Mouse (Mus musculus) embryo, embryonic 10 days (tissue): Measurements from ENCODE around the gene Fam241b.

ENCODE experiments used
- DNase-seq: peaks from one replicate; pipeline ENCODE4 v3.0.0-alpha.2; 2015; ENCODE audit warnings: low spot score

Gene Fam241b

GRCm38 (mm10) chr10:62143820-62144219 is at the start of gene Fam241b:
Fam241b (minus strand) TSS chr10:62143920.
- no peak for DNase-seq

GRCm38 (mm10) chr10:62192701-62193157 is 49.0 kb upstream of the Fam241b start:
- DNase-seq, result no peak

- DNase-seq, result no peak
Observed at GRCm38 (mm10) chr10:62190821-62191220, 47.1 kb upstream of the Fam241b start.

- DNase-seq, result no peak
Observed at GRCm38 (mm10) chr10:62189910-62190309, 46.2 kb upstream of the Fam241b start.

- DNase-seq, result no peak
Observed at GRCm38 (mm10) chr10:62189303-62189702, 45.6 kb upstream of the Fam241b start.

- DNase-seq, result peak; percentile 83
Observed at GRCm38 (mm10) chr10:62186882-62187281, 43.2 kb upstream of the Fam241b start.

- DNase-seq, result peak; percentile 99
Observed at GRCm38 (mm10) chr10:62183053-62183452, 39.3 kb upstream of the Fam241b start.

GRCm38 (mm10) chr10:62182471-62183014 is 38.8 kb upstream of the Fam241b start:
- DNase-seq, result no peak

- DNase-seq, result peak; percentile 19
Observed at GRCm38 (mm10) chr10:62181701-62182100, 38.0 kb upstream of the Fam241b start.

- no peak for DNase-seq
Observed at GRCm38 (mm10) chr10:62179944-62180343, 36.2 kb upstream of the Fam241b start.

- DNase-seq, result peak; percentile 71
Observed at GRCm38 (mm10) chr10:62174533-62175313, 31.0 kb upstream of the Fam241b start.

- no peak for DNase-seq
Observed at GRCm38 (mm10) chr10:62173941-62174448, 30.3 kb upstream of the Fam241b start.

GRCm38 (mm10) chr10:62172841-62173553 is 29.3 kb upstream of the Fam241b start:
- peak; percentile 59 for DNase-seq

GRCm38 (mm10) chr10:62162410-62162809 is 18.7 kb upstream of the Fam241b start:
- no peak for DNase-seq

- DNase-seq, result peak; percentile 61
Observed at GRCm38 (mm10) chr10:62149929-62150328, 6.2 kb upstream of the Fam241b start.

- no peak for DNase-seq
Observed at GRCm38 (mm10) chr10:62147466-62148248, 3.9 kb upstream of the Fam241b start.

GRCm38 (mm10) chr10:62145957-62146356 is 2.2 kb upstream of the Fam241b start:
- peak; percentile 44 for DNase-seq

GRCm38 (mm10) chr10:62138040-62138439 is 5.7 kb downstream of the Fam241b start:
- peak; percentile 90 for DNase-seq

GRCm38 (mm10) chr10:62137150-62137549 is 6.6 kb downstream of the Fam241b start:
- no peak for DNase-seq

GRCm38 (mm10) chr10:62135696-62136470 is 7.8 kb downstream of the Fam241b start:
- no peak for DNase-seq

GRCm38 (mm10) chr10:62132691-62133281 is 10.9 kb downstream of the Fam241b start, which contains the start of gene Neurog3:
Neurog3 (plus strand) TSS chr10:62133090.
- peak; percentile 56 for DNase-seq
